Mouse (Mus musculus) MEL (cell line): ENCODE measurements around the gene Trim59. TPM values are rescaled to one million over a fixed set of nuclear protein-coding genes. Genes with fewer than 3 reads are reported as not detected.

Source experiments
- DNase-seq: peaks from one replicate; pipeline ENCODE4 v3.0.0; 2011; ENCODE audit warnings: low read depth, low spot score
- H3K27ac ChIP-seq: 2 replicates; pipeline ENCODE4 v1.5.1; 2012; ENCODE audit warnings: low read depth, mild to moderate bottlenecking, control low read depth, low read length, moderate library complexity; ENCODE audit not compliant: control insufficient read depth
- H3K27me3 ChIP-seq, 2 experiments: fragments of 150-350 bp in 1 of 2; sonication (generic) in 1 of 2; 2 replicates each; pipeline ENCODE4 v1.6.1; 2012; ENCODE audit warnings: low read length in 2 of 2, mild to moderate bottlenecking in 2 of 2, improper control_type of control experiment in 1 of 2, moderate library complexity in 1 of 2; ENCODE audit not compliant: insufficient read depth in 2 of 2, control insufficient read depth in 1 of 2
- H3K36me3 ChIP-seq, 2 experiments: 2 replicates each; pipeline ENCODE4 v1.6.1; 2012 to 2014; ENCODE audit warnings: low read length in 2 of 2, improper control_type of control experiment in 1 of 2, inconsistent platforms in 1 of 2, mild to moderate bottlenecking in 1 of 2; ENCODE audit not compliant: insufficient read depth in 2 of 2, control insufficient read depth in 1 of 2
- H3K4me1 ChIP-seq, 2 experiments: fragments of 150-350 bp in 1 of 2; sonication (generic) in 1 of 2; 2 replicates each; pipeline ENCODE4 v1.6.1; 2012; ENCODE audit warnings: low read length in 2 of 2, improper control_type of control experiment in 1 of 2, mild to moderate bottlenecking in 1 of 2; ENCODE audit not compliant: insufficient read depth in 2 of 2, control insufficient read depth in 1 of 2
- H3K4me3 ChIP-seq, 2 experiments: fragments of 150-350 bp in 1 of 2; sonication (generic) in 1 of 2; 2 replicates each; pipeline ENCODE4 v1.5.1; 2012; ENCODE audit warnings: low read depth in 2 of 2, low read length in 2 of 2, mild to moderate bottlenecking in 2 of 2, moderate library complexity in 2 of 2, control low read depth in 1 of 2, improper control_type of control experiment in 1 of 2; ENCODE audit not compliant: control insufficient read depth in 1 of 2, insufficient read depth in 1 of 2
- H3K79me2 ChIP-seq: 2 replicates; pipeline ENCODE4 v1.6.1; 2012; ENCODE audit warnings: mild to moderate bottlenecking, low read length, moderate library complexity; ENCODE audit not compliant: control insufficient read depth, poor library complexity, insufficient read depth
- H3K9ac ChIP-seq: 2 replicates; pipeline ENCODE4 v1.6.1; 2012; ENCODE audit warnings: low read depth, mild to moderate bottlenecking, control low read depth, low read length, moderate library complexity; ENCODE audit not compliant: control insufficient read depth, poor library complexity, severe bottlenecking
- H3K9me3 ChIP-seq: fragments of 150-350 bp; sonication (generic); replicated peaks from 2 replicates; pipeline ENCODE4 v1.6.1; 2012; ENCODE audit warnings: mild to moderate bottlenecking, low read length, improper control_type of control experiment, moderate library complexity; ENCODE audit not compliant: insufficient read depth
- BHLHE40 ChIP-seq: IDR thresholded peaks from 2 replicates; pipeline ENCODE4 v1.6.1; 2012; ENCODE audit warnings: low read depth, mild to moderate bottlenecking, inconsistent platforms, low read length, improper control_type of control experiment, borderline replicate concordance
- CHD1 ChIP-seq: IDR thresholded peaks from 2 replicates; pipeline ENCODE4 v1.6.1; 2012; ENCODE audit warnings: low read depth, mild to moderate bottlenecking, inconsistent platforms, low read length, improper control_type of control experiment
- CHD2 ChIP-seq: IDR thresholded peaks from 2 replicates; pipeline ENCODE4 v1.6.1; 2011; ENCODE audit warnings: low read length, improper control_type of control experiment
- CTCF ChIP-seq, 3 experiments: IDR thresholded peaks in 2 of 3; conservative IDR thresholded peaks in 1 of 3; 2 replicates each; pipeline ENCODE4 v1.5.1; 2011 to 2012; ENCODE audit warnings: low read length in 3 of 3, low read depth in 2 of 3, mild to moderate bottlenecking in 2 of 3, improper control_type of control experiment in 1 of 3, inconsistent platforms in 1 of 3, mixed read lengths in 1 of 3, moderate library complexity in 1 of 3; ENCODE audit not compliant: control insufficient read depth in 1 of 3, insufficient read depth in 1 of 3, poor library complexity in 1 of 3, severe bottlenecking in 1 of 3
- E2F4 ChIP-seq: IDR thresholded peaks from 2 replicates; pipeline ENCODE4 v1.6.1; 2011; ENCODE audit warnings: low read depth, low read length, improper control_type of control experiment, borderline replicate concordance
- EP300 ChIP-seq, 2 experiments: IDR thresholded peaks; 2 replicates each; pipeline ENCODE4 v1.6.1; 2011; ENCODE audit warnings: improper control_type of control experiment in 2 of 2, low read length in 2 of 2, low read depth in 1 of 2, mild to moderate bottlenecking in 1 of 2
- ETS1 ChIP-seq: IDR thresholded peaks from 2 replicates; pipeline ENCODE4 v1.6.1; 2012; ENCODE audit warnings: low read depth, mild to moderate bottlenecking, inconsistent platforms, low read length, improper control_type of control experiment, moderate library complexity
- GATA1 ChIP-seq: IDR thresholded peaks from 2 replicates; pipeline ENCODE4 v1.6.1; 2011; ENCODE audit warnings: low read depth, low read length, improper control_type of control experiment
- JUND ChIP-seq: IDR thresholded peaks from 2 replicates; pipeline ENCODE4 v1.6.1; 2011; ENCODE audit warnings: low read depth, mild to moderate bottlenecking, improper control_type of control experiment, low read length
- MAFK ChIP-seq: IDR thresholded peaks from 2 replicates; pipeline ENCODE4 v1.6.1; 2011; ENCODE audit warnings: low read depth, mild to moderate bottlenecking, low read length, improper control_type of control experiment, borderline replicate concordance
- MAX ChIP-seq: IDR thresholded peaks from 2 replicates; pipeline ENCODE4 v1.6.1; 2011; ENCODE audit warnings: low read length, improper control_type of control experiment
- MAZ ChIP-seq: IDR thresholded peaks from 2 replicates; pipeline ENCODE4 v1.6.1; 2012; ENCODE audit warnings: low read depth, mild to moderate bottlenecking, inconsistent platforms, low read length, improper control_type of control experiment
- MEF2A ChIP-seq: IDR thresholded peaks from 2 replicates; pipeline ENCODE4 v1.6.1; 2014; ENCODE audit warnings: low read depth, mild to moderate bottlenecking, inconsistent platforms, low read length, improper control_type of control experiment; ENCODE audit not compliant: poor library complexity, insufficient replicate concordance, severe bottlenecking; ENCODE audit errors: extremely low read depth
- MXI1 ChIP-seq: IDR thresholded peaks from 2 replicates; pipeline ENCODE4 v1.6.1; 2011; ENCODE audit warnings: mild to moderate bottlenecking, low read depth, low read length, improper control_type of control experiment
- MYC ChIP-seq: IDR thresholded peaks from 2 replicates; pipeline ENCODE4 v1.6.1; 2011; ENCODE audit warnings: low read depth, mild to moderate bottlenecking, low read length, improper control_type of control experiment, moderate library complexity
- POLR2A ChIP-seq, 2 experiments: IDR thresholded peaks; 2 replicates each; pipeline ENCODE4 v1.6.1; 2011 to 2012; ENCODE audit warnings: low read length in 2 of 2, mild to moderate bottlenecking in 2 of 2, control low read depth in 1 of 2, improper control_type of control experiment in 1 of 2, low read depth in 1 of 2, moderate library complexity in 1 of 2; ENCODE audit not compliant: control insufficient read depth in 1 of 2, insufficient read depth in 1 of 2, poor library complexity in 1 of 2
- POLR2AphosphoS5 ChIP-seq: IDR thresholded peaks from 2 replicates; pipeline ENCODE4 v1.6.1; 2012; ENCODE audit warnings: low read depth, borderline replicate concordance, mild to moderate bottlenecking, inconsistent platforms, low read length, moderate library complexity, mixed read lengths
- RAD21 ChIP-seq: IDR thresholded peaks from 2 replicates; pipeline ENCODE4 v1.6.1; 2011; ENCODE audit warnings: mild to moderate bottlenecking, low read depth, low read length, improper control_type of control experiment
- SIN3A ChIP-seq: IDR thresholded peaks from 2 replicates; pipeline ENCODE4 v1.6.1; 2012; ENCODE audit warnings: low read length, improper control_type of control experiment, inconsistent platforms
- SMC3 ChIP-seq: IDR thresholded peaks from 2 replicates; pipeline ENCODE4 v1.6.1; 2011; ENCODE audit warnings: low read depth, low read length, improper control_type of control experiment
- TAL1 ChIP-seq: IDR thresholded peaks from 2 replicates; pipeline ENCODE4 v1.6.1; 2012; ENCODE audit warnings: mild to moderate bottlenecking, inconsistent platforms, low read length, moderate library complexity, mixed read lengths
- TBP ChIP-seq: IDR thresholded peaks from 2 replicates; pipeline ENCODE4 v1.8.0; 2011; ENCODE audit warnings: low read depth, low read length, improper control_type of control experiment
- TCF12 ChIP-seq: IDR thresholded peaks from 2 replicates; pipeline ENCODE4 v1.6.1; 2014; ENCODE audit warnings: low read depth, mild to moderate bottlenecking, inconsistent platforms, low read length, improper control_type of control experiment, moderate library complexity
- USF1 ChIP-seq: IDR thresholded peaks from 2 replicates; pipeline ENCODE4 v1.6.1; 2014; ENCODE audit warnings: low read depth, mild to moderate bottlenecking, inconsistent platforms, low read length, improper control_type of control experiment, moderate library complexity
- ZC3H11A ChIP-seq: IDR thresholded peaks from 2 replicates; pipeline ENCODE4 v1.6.1; 2012; ENCODE audit warnings: low read depth, mild to moderate bottlenecking, inconsistent platforms, low read length, improper control_type of control experiment
- ZKSCAN1 ChIP-seq: IDR thresholded peaks from 2 replicates; pipeline ENCODE4 v1.6.1; 2012; ENCODE audit warnings: low read depth, mild to moderate bottlenecking, inconsistent platforms, low read length, improper control_type of control experiment, moderate library complexity
- ZNF384 ChIP-seq: IDR thresholded peaks from 2 replicates; pipeline ENCODE4 v1.6.1; 2012; ENCODE audit warnings: low read depth, mild to moderate bottlenecking, inconsistent platforms, low read length, improper control_type of control experiment
- polyA plus RNA-seq, 2 experiments: library from polyadenylated mRNA; stranded (reverse) in 1 of 2; unstranded in 1 of 2; fragments of >175 nt in 1 of 2; fragments of >200 nt in 1 of 2; gene quantifications; 2 replicates each; pipeline versions ENCODE4 v1.2.1 to v1.2.4; 2012; ENCODE audit warnings: low replicate concordance in 2 of 2, low read depth in 1 of 2; ENCODE audit not compliant: insufficient read length in 2 of 2, insufficient read depth in 1 of 2, missing spikeins in 1 of 2
- total RNA-seq: library from RNA; depleted of rRNA; stranded (reverse); fragments of 300-350 nt; gene quantifications from 2 replicates; pipeline ENCODE4 v1.2.3, GENCODE M21; 2012

Trim59 gene
- total and polyA plus RNA-seq, 3 experiments = 11.3 to 17.4 TPM; not detected in 1

DNA sequence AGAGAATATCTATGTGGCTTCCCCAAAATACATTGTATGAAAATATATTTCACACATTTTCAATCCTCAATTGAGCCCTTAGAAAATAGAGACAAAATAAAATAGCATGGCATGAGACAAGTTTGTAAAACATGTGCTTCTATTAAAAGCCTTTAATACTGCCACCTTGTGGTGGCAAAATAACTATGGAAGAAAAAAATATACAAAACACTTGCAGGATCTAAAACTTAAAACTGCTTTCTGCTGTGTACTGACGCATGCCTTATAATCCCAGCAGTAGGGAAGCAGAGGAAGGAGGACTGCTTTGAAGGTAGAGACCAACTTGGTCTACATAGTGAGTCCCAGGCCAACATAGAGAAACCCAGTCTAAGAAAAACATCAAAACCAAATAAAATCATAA lies 19.4 kb upstream of the Trim59 start:
- Histone ChIP-seq H3K4me1 (peaks cover 12 to 16% of the 10 kb centered on the region in 2 experiments), H3K27ac (no peak overlapping the region), H3K36me3 (peaks cover 0 to 23% of the 10 kb centered on the region in 2 experiments; a peak in 2 of 4 replicates), H3K9ac (no peak overlapping the region), H3K27me3 (no peaks in the 10 kb centered on the region), H3K9me3 (no peaks in the 10 kb centered on the region), H3K4me3 (no peak overlapping the region), H3K79me2 (no peaks in the 10 kb centered on the region)
- no peak for TF ChIP-seq BHLHE40
- no peak for TF ChIP-seq GATA1
- TF ChIP-seq JUND = no peak
- TF ChIP-seq TAL1 = no peak
- TF ChIP-seq EP300 (IDR thresholded peaks at IDR 0.05; ENCODE audit: low read depth in 1 of 2, low read length in 2 of 2) = no peak
- peak; percentile 99 for TF ChIP-seq MYC
- TF ChIP-seq RAD21 = peak; percentile 68
- TF ChIP-seq USF1 = no peak
- TF ChIP-seq MAX = peak; percentile 95
- no peak for TF ChIP-seq ZKSCAN1
- no peak for TF ChIP-seq MEF2A
- TF ChIP-seq ETS1 = 0 out of 2 replicates have a peak, but pooled peaks have one; percentile 8
- TF ChIP-seq MAFK = no peak
- no peak for TF ChIP-seq MAZ
- TF ChIP-seq CTCF (IDR thresholded peaks at IDR 0.05 in 2 of 3, conservative IDR thresholded peaks at IDR 0.05 in 1 of 3; ENCODE audit: control insufficient read depth in 1 of 3, insufficient read depth in 1 of 3, low read depth in 2 of 3, low read length in 3 of 3, poor library complexity in 1 of 3, severe bottlenecking in 1 of 3) = peak in 2 of 3 experiments; percentile 42 to 72; a peak in 3 of 6 replicates
- TF ChIP-seq POLR2A (IDR thresholded peaks at IDR 0.05; ENCODE audit: control insufficient read depth in 1 of 2, insufficient read depth in 1 of 2, low read depth in 1 of 2, low read length in 2 of 2, poor library complexity in 1 of 2) = no peak
- TF ChIP-seq SMC3 = peak; percentile 74
- TF ChIP-seq ZNF384 = peak; percentile 75
- peak; percentile 69; the same call in 1 of the 2 replicates for TF ChIP-seq SIN3A
- TF ChIP-seq CHD1 = no peak
- no peak for TF ChIP-seq CHD2
- no peak for TF ChIP-seq E2F4
- TF ChIP-seq MXI1 = peak; percentile 91
- TF ChIP-seq TCF12 = no peak
- TF ChIP-seq ZC3H11A = peak; percentile 59; the same call in 1 of the 2 replicates
- no peak for TF ChIP-seq TBP
- TF ChIP-seq POLR2AphosphoS5 = no peak
- DNase-seq = peak; percentile 77
